Mouse (Mus musculus) right cerebral cortex, postnatal 36 days (tissue): Measurements from ENCODE around the gene Glt1d1.
A peak's percentile ranks its signal among the peaks of the same experiment; 100 is the strongest.

Experiments used
- DNase-seq, 2 experiments: peaks; one replicate each; pipeline ENCODE4 v3.0.0; 2022; ENCODE audit warnings: low spot score in 2 of 2, mixed read lengths in 1 of 2

Gene Glt1d1

GRCm38 (mm10) chr5:127631671-127632070, 391 bp upstream of the Glt1d1 start:
- no peak for DNase-seq

- no peak for DNase-seq
These were observed 1.1 kb downstream of the Glt1d1 start for GRCm38 (mm10) chr5:127633188-127633587.

- DNase-seq, result no peak
These were observed 1.6 kb downstream of the Glt1d1 start for GRCm38 (mm10) chr5:127633666-127634065.

GRCm38 (mm10) chr5:127637622-127638021, 5.6 kb downstream of the Glt1d1 start:
- DNase-seq, result no peak

- DNase-seq, result no peak
These were observed 6.1 kb downstream of the Glt1d1 start for GRCm38 (mm10) chr5:127638177-127638576.

GRCm38 (mm10) chr5:127639067-127639605, 7.1 kb downstream of the Glt1d1 start:
- DNase-seq, result no peak

GRCm38 (mm10) chr5:127639635-127640034, 7.6 kb downstream of the Glt1d1 start:
- DNase-seq, result no peak

GRCm38 (mm10) chr5:127640359-127640758, 8.3 kb downstream of the Glt1d1 start:
- no peak for DNase-seq

- no peak for DNase-seq
These were observed 9.3 kb downstream of the Glt1d1 start for GRCm38 (mm10) chr5:127641185-127641958.

- DNase-seq, result peak in 1 of 2 experiments; percentile 19
These were observed 16.0 kb downstream of the Glt1d1 start for GRCm38 (mm10) chr5:127648046-127648445.

- DNase-seq, result no peak
These were observed 17.0 kb downstream of the Glt1d1 start for GRCm38 (mm10) chr5:127649077-127649476.

- DNase-seq, result no peak
These were observed 26.2 kb downstream of the Glt1d1 start for GRCm38 (mm10) chr5:127658257-127658656.

- DNase-seq, result no peak
These were observed 27.2 kb downstream of the Glt1d1 start for GRCm38 (mm10) chr5:127659312-127659711.

- no peak for DNase-seq
These were observed 28.2 kb downstream of the Glt1d1 start for GRCm38 (mm10) chr5:127660267-127660666.

- DNase-seq, result no peak
These were observed 28.9 kb downstream of the Glt1d1 start for GRCm38 (mm10) chr5:127660979-127661378.

- DNase-seq, result no peak
These were observed 41.9 kb downstream of the Glt1d1 start for GRCm38 (mm10) chr5:127673913-127674312.

GRCm38 (mm10) chr5:127677561-127677960, 45.5 kb downstream of the Glt1d1 start:
- DNase-seq, result no peak

GRCm38 (mm10) chr5:127678501-127678900, 46.4 kb downstream of the Glt1d1 start:
- DNase-seq, result no peak

- DNase-seq, result no peak
These were observed 56.6 kb downstream of the Glt1d1 start for GRCm38 (mm10) chr5:127688568-127689170.

- DNase-seq, result no peak
These were observed 59.0 kb downstream of the Glt1d1 start for GRCm38 (mm10) chr5:127691085-127691484.

GRCm38 (mm10) chr5:127691581-127691980, 59.5 kb downstream of the Glt1d1 start:
- no peak for DNase-seq

GRCm38 (mm10) chr5:127695898-127696297, 63.8 kb downstream of the Glt1d1 start:
- DNase-seq, result no peak

- no peak for DNase-seq
These were observed 64.5 kb downstream of the Glt1d1 start for GRCm38 (mm10) chr5:127696602-127697001.
